Mouse (Mus musculus) CH12.LX (cell line): ENCODE measurements around the gene Prelp.

Experiments
- CTCF ChIP-seq, 2 experiments: IDR thresholded peaks in 1 of 2; conservative IDR thresholded peaks in 1 of 2; 2 replicates each; pipeline ENCODE4 v1.5.1; 2011 to 2012; ENCODE audit warnings: low read depth in 2 of 2, low read length in 2 of 2, improper control_type of control experiment in 1 of 2, inconsistent platforms in 1 of 2, mild to moderate bottlenecking in 1 of 2, moderate library complexity in 1 of 2
- MAFK ChIP-seq: IDR thresholded peaks from 2 replicates; pipeline ENCODE4 v1.6.1; 2011; ENCODE audit warnings: low read length, improper control_type of control experiment; ENCODE audit not compliant: insufficient replicate concordance
- NELFE ChIP-seq: IDR thresholded peaks from 2 replicates; pipeline ENCODE4 v1.6.1; 2011; ENCODE audit warnings: low read depth, low read length, improper control_type of control experiment

DNA sequence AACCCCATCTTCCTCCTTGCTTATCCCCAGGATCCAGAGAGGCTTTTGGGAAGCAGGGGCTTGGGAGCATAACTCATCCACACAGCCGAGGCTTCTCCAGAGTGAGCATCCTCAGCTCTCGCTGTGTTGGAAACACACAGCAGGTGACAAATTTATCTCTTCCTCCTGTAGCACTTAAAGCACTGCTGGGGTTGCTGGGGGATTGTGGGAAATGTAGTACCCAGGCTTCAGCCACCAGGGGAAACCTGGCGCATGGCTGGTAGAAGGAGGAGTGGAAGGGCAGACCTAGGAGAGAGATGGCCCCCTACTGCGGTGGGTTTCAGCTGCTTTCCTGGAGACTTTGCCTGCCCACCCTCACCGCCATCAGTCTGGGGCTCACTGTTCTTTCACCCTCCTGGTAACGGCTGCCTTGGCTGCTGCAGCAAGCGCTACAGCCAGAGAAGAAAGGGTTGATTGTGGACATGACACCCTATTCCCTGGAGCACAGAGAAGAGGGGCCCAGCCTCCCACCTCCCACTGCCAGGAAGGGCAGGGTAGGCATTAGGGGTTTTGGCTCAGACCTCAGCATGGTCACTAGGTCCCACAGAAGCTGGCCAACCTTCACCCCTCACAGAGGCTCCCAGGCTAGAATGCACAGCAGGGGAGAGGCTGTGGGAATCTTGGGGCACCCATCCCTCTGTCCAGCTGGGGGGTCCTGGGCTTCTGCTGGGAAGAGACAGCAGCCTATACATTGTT, 3.1 kb upstream of the Prelp start:
- TF ChIP-seq MAFK (no peak), NELFE (no peak), CTCF (conservative IDR thresholded peaks at IDR 0.05 in 1 of 2, IDR thresholded peaks at IDR 0.05 in 1 of 2; ENCODE audit: low read depth in 2 of 2, low read length in 2 of 2) (peak in 1 of 2 experiments; percentile 38; a peak in 2 of 4 replicates)
